In genomic region chr1:151979803-151980456, GRCm38 (mm10) we compare ENCODE assay signal across 14 mouse cellular contexts.
DNase-seq lines count a peak whose midpoint lies in the region; ATAC-seq lines count a peak whose summit lies in the region.
"Had no signal": no experiment of that assay in that cellular context is flagged by ENCODE, and none has a peak within 500 bp of the region (broad histone marks: within the 10 kb centered on the region; RNA-seq: fewer than 3 reads in every experiment).

No protein-coding gene starts in this region.

- peaks cover 28% of the 10 kb centered on the region for H3K4me1 ChIP-seq in heart, embryonic 12.5 days (replicated peaks)
- peaks cover 14% of the 10 kb centered on the region; the same call in 1 of the 2 replicates for H3K4me1 ChIP-seq in kidney, embryonic 16.5 days (ENCODE audit: insufficient read depth, low read length)

- DNase-seq in heart, postnatal 10 days, result no peak
- no peak for DNase-seq in kidney, adult 8-10 months
- no peak for DNase-seq in testis, postnatal 14 days (ENCODE audit: low spot score)
- DNase-seq in B cell, adult 2 months, result no peak
- DNase-seq: kidney, adult 18-20 months; right cerebral cortex, postnatal 4 days had no signal

- WGBS in heart, embryonic 12.5 days, result 48% methylated on average over 13 of the region's 13 CpGs
- WGBS in kidney, embryonic 16.5 days, result 74% methylated on average over 13 of the region's 13 CpGs

- H3K27me3 ChIP-seq in heart, embryonic 12.5 days (replicated peaks), result no peaks in the 10 kb centered on the region
- H3K27me3 ChIP-seq in kidney, embryonic 16.5 days (ENCODE audit: insufficient read depth, low read length), result no peaks in the 10 kb centered on the region
- H3K27me3 ChIP-seq: CH12.LX; midbrain, embryonic 15.5 days; Patski had no signal

- no peaks in the 10 kb centered on the region for H3K9me3 ChIP-seq in heart, embryonic 12.5 days (replicated peaks)
- no peaks in the 10 kb centered on the region for H3K9me3 ChIP-seq in kidney, embryonic 16.5 days (ENCODE audit: low read length)
- H3K9me3 ChIP-seq: midbrain, embryonic 15.5 days had no signal

- no peaks in the 10 kb centered on the region for H3K36me3 ChIP-seq in heart, embryonic 12.5 days
- no peaks in the 10 kb centered on the region for H3K36me3 ChIP-seq in kidney, embryonic 16.5 days (ENCODE audit: insufficient read depth, low read length)
- H3K36me3 ChIP-seq: midbrain, embryonic 15.5 days had no signal

- no peak for ATAC-seq in heart, embryonic 12.5 days (ENCODE audit: insufficient number of reproducible peaks, low FRiP score)
- no peak for ATAC-seq in kidney, embryonic 16.5 days (ENCODE audit: low FRiP score, low TSS enrichment)
- ATAC-seq in activated CD4-positive, CD25-positive, alpha-beta regulatory T cell, adult 4 months, result peak; percentile 36
- ATAC-seq in megakaryocyte, adult 5-6 weeks (ENCODE audit: poor library complexity, severe bottlenecking), result peak; percentile 65
- ATAC-seq: midbrain, embryonic 15.5 days; Patski had no signal

- intact Hi-C loops in heart, postnatal 10 days (cut with DNase I), result loop anchor here (5.0 kb wide), 1 partner anchor 83 kb away; no protein-coding TSS in a partner anchor

- H3K9ac ChIP-seq in heart, embryonic 12.5 days, result no peak overlapping the region
- H3K9ac ChIP-seq in kidney, embryonic 16.5 days (replicated peaks; ENCODE audit: low read length), result no peak overlapping the region
- H3K9ac ChIP-seq: liver, embryonic 14.5 days; midbrain, embryonic 15.5 days had no signal

- no peak overlapping the region for H3K27ac ChIP-seq in heart, embryonic 12.5 days (ENCODE audit: poor library complexity, severe bottlenecking)
- peak overlapping the region; percentile 6; the same call in 1 of the 2 replicates for H3K27ac ChIP-seq in kidney, embryonic 16.5 days (ENCODE audit: low read length)
- H3K27ac ChIP-seq: liver, embryonic 14.5 days; midbrain, embryonic 15.5 days had no signal

- peak overlapping the region; percentile 10; the same call in 1 of the 2 replicates for H3K4me2 ChIP-seq in heart, embryonic 12.5 days
- no peak overlapping the region for H3K4me2 ChIP-seq in kidney, embryonic 16.5 days (replicated peaks; ENCODE audit: low read depth, low read length)
- H3K4me2 ChIP-seq: midbrain, embryonic 15.5 days had no signal

- H3K4me3 ChIP-seq in heart, embryonic 12.5 days, result no peak overlapping the region
- H3K4me3 ChIP-seq in kidney, embryonic 16.5 days (ENCODE audit: low read length), result no peak overlapping the region
- H3K4me3 ChIP-seq: midbrain, embryonic 15.5 days had no signal

Comparison
In these comparisons a context has a peak if more than half of its experiments do, and no peak if none do; other contexts are left out.
1. ATAC-seq: peak in activated CD4-positive, CD25-positive, alpha-beta regulatory T cell, adult 4 months (single experiment) and megakaryocyte, adult 5-6 weeks (single experiment); none in heart, embryonic 12.5 days (single experiment) and kidney, embryonic 16.5 days (single experiment).